Mouse (Mus musculus): Measurements from ENCODE around the gene Tspan4.

GRCm38 (mm10) chr7:141453636-141454035 lies 21.4 kb upstream of the Tspan4 start:
- TF ChIP-seq POLR2A (IDR thresholded peaks at IDR 0.05; ENCODE audit: low read depth, low read length), result no peak
- TF ChIP-seq CTCF (IDR thresholded peaks at IDR 0.05; ENCODE audit: extremely low read depth, insufficient read depth, insufficient read length, insufficient replicate concordance), result no peak
